Mouse (Mus musculus) cerebellum, adult (tissue): Measurements from ENCODE around the gene Prkd1.

Experiments
- ATAC-seq: cut with Nextera tagmentation; 2 replicates; pipeline ENCODE4 v1.9.2; 2017; ENCODE audit warnings: mild to moderate bottlenecking, moderate library complexity, mixed read lengths; ENCODE audit not compliant: insufficient number of reproducible peaks, low FRiP score, low TSS enrichment

Prkd1 gene

DNA sequence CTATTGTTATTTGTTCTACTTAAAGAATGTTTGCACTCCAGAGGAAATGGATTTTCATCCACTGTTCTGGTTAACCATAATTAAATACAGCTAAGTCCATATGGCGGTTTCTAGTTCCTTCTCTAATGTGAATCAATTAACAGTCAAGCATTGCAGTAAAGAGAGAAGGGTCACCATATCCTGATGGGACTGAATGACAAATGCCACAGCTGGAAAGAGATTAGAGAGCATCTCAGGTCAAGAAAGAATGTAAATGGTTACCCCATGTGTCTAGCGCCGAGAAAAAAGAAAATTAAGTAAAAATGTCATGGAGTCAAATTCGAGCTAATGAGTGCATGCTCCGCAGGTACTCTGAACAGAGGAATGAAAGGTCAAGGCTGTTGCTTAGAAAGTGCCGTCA lies 212.2 kb downstream of the Prkd1 start:
- ATAC-seq, result no peak

DNA sequence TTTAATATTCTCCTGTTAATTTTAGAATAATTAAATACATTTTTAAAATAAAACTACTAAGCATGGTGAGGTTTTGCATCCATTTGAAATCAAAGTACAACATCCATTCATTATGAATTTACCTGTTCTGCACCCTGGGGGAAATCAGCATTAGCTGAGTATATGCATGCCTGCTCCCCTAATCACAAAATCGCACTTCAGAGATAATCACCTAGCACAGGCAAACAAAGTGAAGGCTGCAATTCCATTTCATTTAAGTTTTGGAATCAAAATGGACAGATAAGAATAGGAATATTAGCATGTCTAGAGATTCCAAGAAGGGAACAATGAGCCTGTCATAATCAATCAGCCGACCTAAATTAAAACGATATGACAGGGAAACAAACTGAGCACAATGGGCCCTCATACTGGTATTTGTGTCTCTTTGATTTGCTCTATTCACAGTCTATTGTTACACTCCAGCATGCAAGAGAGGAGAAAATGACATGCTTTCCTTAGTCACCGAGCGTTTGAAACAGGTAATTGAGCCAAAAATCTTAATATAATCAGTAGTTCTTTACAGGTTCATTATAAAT lies 218.7 kb downstream of the Prkd1 start:
- no peak for ATAC-seq

GRCm38 (mm10) chr12:50352404-50352803 lies 296.5 kb downstream of the Prkd1 start:
- no peak for ATAC-seq

GRCm38 (mm10) chr12:50333182-50333581 lies 315.7 kb downstream of the Prkd1 start:
- no peak for ATAC-seq

GRCm38 (mm10) chr12:50314634-50315033 lies 334.3 kb downstream of the Prkd1 start:
- ATAC-seq, result no peak

DNA sequence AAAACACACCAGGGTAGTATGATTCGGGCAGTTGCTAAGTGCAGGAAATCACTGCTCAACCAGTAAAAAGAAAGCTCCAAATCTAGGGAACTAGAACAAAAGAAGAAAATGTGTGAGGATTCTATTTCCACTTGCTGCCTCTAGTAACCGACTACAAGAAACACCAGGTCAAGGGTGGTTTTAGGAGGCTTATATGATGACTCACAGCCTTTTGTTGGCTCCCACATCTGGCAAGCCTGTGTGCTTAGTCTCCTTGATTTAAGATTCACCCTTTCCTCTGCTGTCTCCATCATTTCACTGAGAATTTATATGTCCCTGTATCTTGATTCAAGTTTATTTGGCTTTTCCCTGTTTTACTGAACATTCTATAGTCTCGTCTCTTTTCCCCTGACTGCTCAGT lies 339.6 kb downstream of the Prkd1 start:
- no peak for ATAC-seq

GRCm38 (mm10) chr12:50301334-50301733 lies 347.6 kb downstream of the Prkd1 start:
- no peak for ATAC-seq

- ATAC-seq, result no peak
These were observed 352.8 kb downstream of the Prkd1 start for GRCm38 (mm10) chr12:50296067-50296466.

DNA sequence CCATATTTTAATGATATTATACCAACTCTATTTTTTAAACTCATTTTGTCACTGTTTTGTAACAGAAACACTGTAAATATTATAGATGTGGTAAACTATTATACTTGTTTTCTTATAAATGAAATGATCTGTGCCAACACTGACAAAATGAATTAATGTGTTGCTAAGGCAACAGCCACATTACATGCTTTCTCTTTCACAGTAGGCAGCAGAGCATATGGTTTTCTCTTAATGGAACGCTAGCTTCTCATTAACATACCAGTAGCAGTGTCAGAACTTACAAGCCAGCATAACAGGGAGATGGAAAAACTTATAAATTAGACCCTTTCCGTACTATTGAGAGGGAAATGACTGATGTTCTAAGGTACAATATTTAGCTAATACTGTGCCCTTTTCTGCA lies 353.3 kb downstream of the Prkd1 start:
- no peak for ATAC-seq

DNA sequence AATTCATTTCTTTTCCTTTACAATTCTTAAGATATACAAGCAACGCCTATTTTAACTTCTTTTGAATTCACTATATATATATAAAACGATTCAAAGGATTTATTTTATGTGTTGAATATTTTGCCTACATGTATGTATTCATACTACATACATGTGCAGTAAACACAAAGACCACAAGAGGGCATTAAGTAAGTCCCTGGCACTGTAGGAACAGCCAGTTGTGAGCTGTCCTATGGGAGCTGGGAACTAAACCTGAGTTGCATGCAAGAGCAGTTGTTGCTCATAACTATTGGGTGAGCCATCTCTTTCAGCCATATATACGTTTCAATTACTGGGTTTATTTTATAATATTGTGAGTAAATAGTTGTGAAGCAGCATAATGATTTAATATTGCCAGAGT lies 356.1 kb downstream of the Prkd1 start:
- no peak for ATAC-seq
